Mouse (Mus musculus) kidney, embryonic 14.5 days (tissue): ENCODE data around the gene Vgf. TPM values are rescaled to one million over a fixed set of nuclear protein-coding genes. Genes with fewer than 3 reads are reported as not detected.

Source experiments
- ATAC-seq: fragments of 200-750 bp; cut with Nextera tagmentation; 2 replicates; pipeline ENCODE4 v1.8.0; 2017; ENCODE audit warnings: moderate number of reproducible peaks, mild to moderate bottlenecking, moderate TSS enrichment, moderate library complexity; ENCODE audit not compliant: low FRiP score, low TSS enrichment
- H3K27ac ChIP-seq: fragments of 300-500 bp; sonication (generic); 2 replicates; pipeline ENCODE4 v1.5.1; 2014; ENCODE audit warnings: low read depth, mild to moderate bottlenecking, low read length, moderate library complexity, mixed read lengths
- H3K27me3 ChIP-seq: fragments of 300-500 bp; sonication (generic); 2 replicates; pipeline ENCODE4 v1.6.1; 2014; ENCODE audit warnings: mild to moderate bottlenecking, low read length; ENCODE audit not compliant: control insufficient read depth, insufficient read depth
- H3K36me3 ChIP-seq: fragments of 300-500 bp; sonication (generic); 2 replicates; pipeline ENCODE4 v1.6.1; 2014; ENCODE audit warnings: low read length, mixed read lengths; ENCODE audit not compliant: control insufficient read depth, insufficient read depth
- H3K4me1 ChIP-seq: fragments of 300-500 bp; sonication (generic); 2 replicates; pipeline ENCODE4 v1.6.1; 2014; ENCODE audit warnings: low read length, mixed read lengths; ENCODE audit not compliant: control insufficient read depth, insufficient read depth
- H3K4me2 ChIP-seq: fragments of 300-500 bp; sonication (generic); replicated peaks from 2 replicates; pipeline ENCODE4 v1.6.1; 2014; ENCODE audit warnings: low read depth, mild to moderate bottlenecking, low read length
- H3K4me3 ChIP-seq: fragments of 300-500 bp; sonication (generic); 2 replicates; pipeline ENCODE4 v1.5.1; 2014; ENCODE audit warnings: mild to moderate bottlenecking, low read length
- H3K9ac ChIP-seq: fragments of 300-500 bp; sonication (generic); 2 replicates; pipeline ENCODE4 v1.6.1; 2014; ENCODE audit warnings: low read depth, mild to moderate bottlenecking, low read length, moderate library complexity
- H3K9me3 ChIP-seq: fragments of 300-500 bp; sonication (generic); 2 replicates; pipeline ENCODE4 v1.6.1; 2016; ENCODE audit warnings: low read length; ENCODE audit not compliant: control insufficient read depth
- WGBS: fragments of 180-500 bp; shearing (Covaris S2); extraction: QIAGEN DNeasy Blood & Tissue Kit; methylation state at CpG from one replicate; pipeline ENCODE4 v1.1.7; 2014; 5-methylcytosine and 5-hydroxymethylcytosine counted together
- polyA plus RNA-seq: library from polyadenylated mRNA; unstranded; fragments of >200 nt; fragmentation: Nextera tagmentation; extraction: Ambion mirVana; gene quantifications from 2 replicates; pipeline ENCODE4 v1.2.1, GENCODE M21; 2014

The Vgf gene
- 0.16 and 0.36 TPM in 2 replicates for polyA plus RNA-seq

- Histone ChIP-seq H3K9me3 (no peaks in the 10 kb centered on the region), H3K36me3 (no peaks in the 10 kb centered on the region), H3K4me3 (no peak within 1 kb of the TSS), H3K27ac (no peak within 1 kb of the TSS), H3K4me1 (peaks cover 16% of the 10 kb centered on the region), H3K9ac (no peak within 1 kb of the TSS), H3K4me2 (peak within 1 kb of the TSS; percentile 12; the same call in 1 of the 2 replicates), H3K27me3 (peaks cover 57% of the 10 kb centered on the region)
- 22% methylated on average over 4 of the region's 4 CpGs for WGBS
- ATAC-seq = no peak
Measured at GRCm38 (mm10) chr5:137026092-137026491, at the start of gene Vgf. Gene Vgf, plus strand, starts transcription at chr5:137026392.

- 61% methylated on average over 4 of the region's 4 CpGs for WGBS
- H3K9ac ChIP-seq = no peak overlapping the region
- H3K9me3 ChIP-seq = no peaks in the 10 kb centered on the region
- H3K27me3 ChIP-seq = no peaks in the 10 kb centered on the region
- H3K27ac ChIP-seq = no peak overlapping the region
- H3K4me3 ChIP-seq = no peak overlapping the region
- H3K4me1 ChIP-seq = no peaks in the 10 kb centered on the region
- peaks cover 15% of the 10 kb centered on the region; the same call in 1 of the 2 replicates for H3K36me3 ChIP-seq
- ATAC-seq = no peak
- H3K4me2 ChIP-seq = no peak overlapping the region
Measured at GRCm38 (mm10) chr5:136977769-136978168, 48.4 kb upstream of the Vgf start.

GRCm38 (mm10) chr5:136979762-136980161, 46.4 kb upstream of the Vgf start:
- Histone ChIP-seq H3K4me2 (no peak overlapping the region), H3K36me3 (peaks cover 24% of the 10 kb centered on the region; the same call in 1 of the 2 replicates), H3K27me3 (no peaks in the 10 kb centered on the region), H3K4me1 (no peaks in the 10 kb centered on the region), H3K27ac (no peak overlapping the region), H3K9ac (no peak overlapping the region), H3K9me3 (no peaks in the 10 kb centered on the region), H3K4me3 (no peak overlapping the region)
- WGBS = 76% methylated on average over 2 of the region's 2 CpGs
- no peak for ATAC-seq

- ATAC-seq = no peak
- Histone ChIP-seq H3K27ac (no peak overlapping the region), H3K27me3 (no peaks in the 10 kb centered on the region), H3K4me1 (peaks cover 1% of the 10 kb centered on the region; the same call in 1 of the 2 replicates), H3K36me3 (peaks cover 24% of the 10 kb centered on the region; the same call in 1 of the 2 replicates), H3K4me3 (no peak overlapping the region), H3K9me3 (no peaks in the 10 kb centered on the region), H3K9ac (no peak overlapping the region), H3K4me2 (no peak overlapping the region)
- WGBS = 88% methylated on average over 8 of the region's 8 CpGs
Measured at GRCm38 (mm10) chr5:136980974-136981373, 45.2 kb upstream of the Vgf start.

GRCm38 (mm10) chr5:136982338-136982930, 43.8 kb upstream of the Vgf start:
- no peak for ATAC-seq
- WGBS = 48% methylated on average over 15 of the region's 16 CpGs

GRCm38 (mm10) chr5:136984828-136985227, 41.4 kb upstream of the Vgf start:
- peaks cover 34% of the 10 kb centered on the region; the same call in 1 of the 2 replicates for H3K36me3 ChIP-seq
- H3K27ac ChIP-seq = no peak overlapping the region
- H3K9me3 ChIP-seq = no peaks in the 10 kb centered on the region
- WGBS = 49% methylated on average over 14 of the region's 14 CpGs
- peaks cover 12% of the 10 kb centered on the region; the same call in 1 of the 2 replicates for H3K4me1 ChIP-seq
- no peaks in the 10 kb centered on the region for H3K27me3 ChIP-seq
- no peak overlapping the region for H3K9ac ChIP-seq
- H3K4me2 ChIP-seq = no peak overlapping the region
- no peak for ATAC-seq
- no peak overlapping the region for H3K4me3 ChIP-seq

More at GRCm38 (mm10) chr5:136982338-136982930, 43.8 kb upstream of the Vgf start:
- no peak overlapping the region for H3K4me2 ChIP-seq
- peaks cover 24% of the 10 kb centered on the region; the same call in 1 of the 2 replicates for H3K36me3 ChIP-seq
- peaks cover 5% of the 10 kb centered on the region; the same call in 1 of the 2 replicates for H3K4me1 ChIP-seq
- no peaks in the 10 kb centered on the region for H3K9me3 ChIP-seq
- no peak overlapping the region for H3K4me3 ChIP-seq
- no peak overlapping the region for H3K27ac ChIP-seq
- no peaks in the 10 kb centered on the region for H3K27me3 ChIP-seq
- H3K9ac ChIP-seq = no peak overlapping the region

GRCm38 (mm10) chr5:136986695-136987137, 39.5 kb upstream of the Vgf start, which contains the start of gene Plod3:
Gene Plod3, plus strand, starts transcription at chr5:136987019.
- Histone ChIP-seq H3K4me2 (peak within 1 kb of the TSS; percentile 70), H3K36me3 (peaks cover 40% of the 10 kb centered on the region), H3K4me3 (peak within 1 kb of the TSS; percentile 85), H3K27ac (peak within 1 kb of the TSS; percentile 92), H3K4me1 (peaks cover 12% of the 10 kb centered on the region; the same call in 1 of the 2 replicates), H3K9me3 (no peaks in the 10 kb centered on the region), H3K27me3 (no peaks in the 10 kb centered on the region), H3K9ac (peak within 1 kb of the TSS; percentile 90)
- peak; percentile 90 for ATAC-seq
- WGBS = under 1% methylated on average over 26 of the region's 26 CpGs

GRCm38 (mm10) chr5:136987138-136987933, 38.9 kb upstream of the Vgf start:
- Histone ChIP-seq H3K9me3 (no peaks in the 10 kb centered on the region), H3K4me1 (peaks cover 12% of the 10 kb centered on the region; the same call in 1 of the 2 replicates), H3K36me3 (peaks cover 42% of the 10 kb centered on the region), H3K27ac (peak overlapping the region; percentile 92), H3K9ac (peak overlapping the region; percentile 90), H3K27me3 (no peaks in the 10 kb centered on the region), H3K4me2 (peak overlapping the region; percentile 70), H3K4me3 (peak overlapping the region; percentile 85)
- ATAC-seq = peak; percentile 73
- WGBS = 0% methylated on average over 65 of the region's 67 CpGs
